Mouse (Mus musculus): Measurements from ENCODE around the gene Stard8. TPM values are rescaled to one million over a fixed set of nuclear protein-coding genes. Genes with fewer than 3 reads are reported as not detected.
"Not testable (repeated sequence)": the region's sequence is repeated elsewhere in the genome, so short reads cannot be mapped to it uniquely, and the experiment has no call there.

Gene Stard8
- polyA plus RNA-seq, 2 experiments = 2.0 to 2.2 TPM

- no peak overlapping the region for H3K4me3 ChIP-seq (ENCODE audit: insufficient read depth in 1 of 2, low read depth in 2 of 2, low read length in 2 of 2)
- H3K4me2 ChIP-seq (ENCODE audit: low read depth) = no peak overlapping the region
- no peaks in the 10 kb centered on the region for H3K9me3 ChIP-seq (ENCODE audit: control insufficient read depth, low read length)
- H3K4me1 ChIP-seq (replicated peaks; ENCODE audit: control insufficient read depth in 2 of 2, insufficient read depth in 2 of 2, low read length in 1 of 2) = no peaks in the 10 kb centered on the region
- H3K27ac ChIP-seq = no peak overlapping the region
- ATAC-seq (ENCODE audit: insufficient read depth) (no peak), DNase-seq (ENCODE audit: low read depth in 3 of 3, low spot score in 3 of 3) (no peak)
- no peak overlapping the region for H3K9ac ChIP-seq (replicated peaks)
- no peaks in the 10 kb centered on the region for H3K27me3 ChIP-seq (ENCODE audit: control insufficient read depth, insufficient read depth, low read length)
- H3K36me3 ChIP-seq (replicated peaks; ENCODE audit: control insufficient read depth, insufficient read depth, low read depth) = no peaks in the 10 kb centered on the region
- no peak for TF ChIP-seq CTCF (IDR thresholded peaks at IDR 0.05; ENCODE audit: low read depth)
- TF ChIP-seq EP300 (IDR thresholded peaks at IDR 0.05; ENCODE audit: low read depth) = no peak
Measured at GRCm38 (mm10) chrX:98964513-98964912, 38.5 kb upstream of the Stard8 start.

GRCm38 (mm10) chrX:98986611-98987010 lies 16.4 kb upstream of the Stard8 start:
- not testable (repeated sequence) for H3K4me2 ChIP-seq (ENCODE audit: low read depth); H3K9me3 ChIP-seq (ENCODE audit: control insufficient read depth, low read length); H3K4me1 ChIP-seq (replicated peaks; ENCODE audit: control insufficient read depth in 2 of 2, insufficient read depth in 2 of 2, low read length in 1 of 2); H3K36me3 ChIP-seq (replicated peaks; ENCODE audit: control insufficient read depth, insufficient read depth, low read depth); H3K27ac ChIP-seq; H3K9ac ChIP-seq (replicated peaks); H3K27me3 ChIP-seq (ENCODE audit: control insufficient read depth, insufficient read depth, low read length); H3K4me3 ChIP-seq (ENCODE audit: insufficient read depth in 1 of 2, low read depth in 2 of 2, low read length in 2 of 2); ATAC-seq (ENCODE audit: insufficient read depth); DNase-seq (ENCODE audit: low read depth in 3 of 3, low spot score in 3 of 3)
- 42% methylated on average over 5 of the region's 5 CpGs for WGBS (ENCODE audit: insufficient replicate concordance)
- peak; percentile 71 for TF ChIP-seq CTCF (IDR thresholded peaks at IDR 0.05; ENCODE audit: low read depth)

DNA sequence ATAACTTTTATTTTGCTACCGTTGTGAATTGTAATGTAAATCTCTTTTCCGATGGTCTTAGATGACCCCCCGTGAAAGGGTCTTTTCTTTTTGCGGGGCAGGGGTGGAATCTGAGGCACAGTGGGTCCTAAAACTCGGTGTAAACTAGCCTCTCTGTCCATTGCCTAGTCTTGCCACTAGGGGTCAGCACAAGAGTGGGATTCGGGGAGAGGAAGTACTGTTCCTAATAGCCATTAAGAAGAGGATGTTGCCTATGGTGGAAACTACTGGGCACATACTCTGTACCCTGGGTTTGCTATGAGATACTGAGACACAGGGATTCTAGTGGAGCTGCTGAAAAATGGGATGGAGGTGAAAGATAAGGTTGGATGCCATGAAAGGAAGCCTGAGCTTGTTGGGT lies 13.5 kb upstream of the Stard8 start:
- H3K36me3 ChIP-seq (replicated peaks; ENCODE audit: control insufficient read depth, insufficient read depth, low read depth) = no peaks in the 10 kb centered on the region
- no peaks in the 10 kb centered on the region for H3K9me3 ChIP-seq (ENCODE audit: control insufficient read depth, low read length)
- no peak overlapping the region for H3K27ac ChIP-seq
- DNase-seq (ENCODE audit: low read depth in 3 of 3, low spot score in 3 of 3) = peak; percentile 2 to 7 (median 6)
- 16% methylated on average over 6 of the region's 6 CpGs for WGBS (ENCODE audit: insufficient replicate concordance)
- no peak overlapping the region for H3K9ac ChIP-seq (replicated peaks)
- no peak overlapping the region for H3K4me3 ChIP-seq (ENCODE audit: insufficient read depth in 1 of 2, low read depth in 2 of 2, low read length in 2 of 2)
- no peaks in the 10 kb centered on the region for H3K4me1 ChIP-seq (replicated peaks; ENCODE audit: control insufficient read depth in 2 of 2, insufficient read depth in 2 of 2, low read length in 1 of 2)
- TF ChIP-seq EP300 (IDR thresholded peaks at IDR 0.05; ENCODE audit: low read depth) (no peak), CTCF (IDR thresholded peaks at IDR 0.05; ENCODE audit: low read depth) (peak; percentile 68)
- ATAC-seq (ENCODE audit: insufficient read depth) = no peak
- no peak overlapping the region for H3K4me2 ChIP-seq (ENCODE audit: low read depth)
- H3K27me3 ChIP-seq (ENCODE audit: control insufficient read depth, insufficient read depth, low read length) = no peaks in the 10 kb centered on the region

GRCm38 (mm10) chrX:99002065-99002464 lies 983 bp upstream of the Stard8 start:
- TF ChIP-seq EP300 (IDR thresholded peaks at IDR 0.05; ENCODE audit: low read depth) (no peak), CTCF (IDR thresholded peaks at IDR 0.05; ENCODE audit: low read depth) (no peak)
- Histone ChIP-seq H3K4me2 (ENCODE audit: low read depth) (no peak overlapping the region), H3K9me3 (ENCODE audit: control insufficient read depth, low read length) (no peaks in the 10 kb centered on the region), H3K4me1 (replicated peaks; ENCODE audit: control insufficient read depth in 2 of 2, insufficient read depth in 2 of 2, low read length in 1 of 2) (no peaks in the 10 kb centered on the region), H3K36me3 (replicated peaks; ENCODE audit: control insufficient read depth, insufficient read depth, low read depth) (no peaks in the 10 kb centered on the region), H3K27ac (no peak overlapping the region), H3K27me3 (ENCODE audit: control insufficient read depth, insufficient read depth, low read length) (no peaks in the 10 kb centered on the region), H3K4me3 (ENCODE audit: insufficient read depth in 1 of 2, low read depth in 2 of 2, low read length in 2 of 2) (no peak overlapping the region), H3K9ac (replicated peaks) (no peak overlapping the region)
- WGBS (ENCODE audit: insufficient replicate concordance) = 46% methylated on average over 6 of the region's 6 CpGs
- ATAC-seq (ENCODE audit: insufficient read depth) = no peak
- DNase-seq (ENCODE audit: low read depth in 3 of 3, low spot score in 3 of 3) = no peak

GRCm38 (mm10) chrX:99010581-99010980 lies 7.5 kb downstream of the Stard8 start:
- Histone ChIP-seq H3K9ac (replicated peaks) (no peak overlapping the region), H3K27ac (no peak overlapping the region), H3K4me1 (replicated peaks; ENCODE audit: control insufficient read depth in 2 of 2, insufficient read depth in 2 of 2, low read length in 1 of 2) (peaks cover 0 to under 1% of the 10 kb centered on the region in 2 experiments; a peak in 1 of 4 replicates), H3K9me3 (ENCODE audit: control insufficient read depth, low read length) (no peaks in the 10 kb centered on the region), H3K27me3 (ENCODE audit: control insufficient read depth, insufficient read depth, low read length) (no peaks in the 10 kb centered on the region), H3K4me3 (ENCODE audit: insufficient read depth in 1 of 2, low read depth in 2 of 2, low read length in 2 of 2) (no peak overlapping the region), H3K4me2 (ENCODE audit: low read depth) (no peak overlapping the region), H3K36me3 (replicated peaks; ENCODE audit: control insufficient read depth, insufficient read depth, low read depth) (no peaks in the 10 kb centered on the region)
- no peak for TF ChIP-seq EP300 (IDR thresholded peaks at IDR 0.05; ENCODE audit: low read depth)
- no peak for TF ChIP-seq CTCF (IDR thresholded peaks at IDR 0.05; ENCODE audit: low read depth)
- DNase-seq (ENCODE audit: low read depth in 3 of 3, low spot score in 3 of 3) = no peak
- 63% methylated on average over 5 of the region's 5 CpGs for WGBS (ENCODE audit: insufficient replicate concordance)
- no peak for ATAC-seq (ENCODE audit: insufficient read depth)

All from liver, embryonic 14.5 days (tissue).